Mouse (Mus musculus): ENCODE measurements around the gene Mosmo. TPM values are rescaled to one million over a fixed set of nuclear protein-coding genes. Genes with fewer than 3 reads are reported as not detected.
A peak's percentile ranks its signal among the peaks of the same experiment; 100 is the strongest.

The Mosmo gene
- total RNA-seq, 2 experiments from 2014 or later, result 19.5 to 23.0 TPM

DNA sequence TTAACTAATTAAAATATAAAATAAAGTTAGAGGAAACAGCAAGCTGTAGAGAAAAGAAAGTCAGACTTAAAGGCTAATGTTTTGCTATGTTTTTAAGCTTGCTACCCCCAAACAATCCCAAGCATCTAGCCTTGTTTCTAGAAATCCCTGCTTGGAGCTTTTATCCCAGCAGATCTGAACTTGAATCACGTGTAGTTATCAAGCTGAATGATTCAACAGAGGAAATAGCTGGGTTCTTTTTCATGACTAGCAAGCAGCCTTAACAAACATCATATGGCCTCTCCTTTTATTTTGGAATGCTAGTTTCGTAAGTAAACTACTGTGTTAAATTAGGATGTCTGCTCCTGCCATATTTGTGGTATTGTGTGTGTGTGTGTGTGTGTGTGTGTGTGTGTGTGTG lies 39.8 kb downstream of the Mosmo start:
- DNase-seq, result no peak
- H3K27ac ChIP-seq, result no peak overlapping the region
- no peak for TF ChIP-seq CTCF (IDR thresholded peaks at IDR 0.05)
- intact Hi-C loops (cut with DNase I), result no loop called here
- no peak overlapping the region for H3K4me3 ChIP-seq

DNA sequence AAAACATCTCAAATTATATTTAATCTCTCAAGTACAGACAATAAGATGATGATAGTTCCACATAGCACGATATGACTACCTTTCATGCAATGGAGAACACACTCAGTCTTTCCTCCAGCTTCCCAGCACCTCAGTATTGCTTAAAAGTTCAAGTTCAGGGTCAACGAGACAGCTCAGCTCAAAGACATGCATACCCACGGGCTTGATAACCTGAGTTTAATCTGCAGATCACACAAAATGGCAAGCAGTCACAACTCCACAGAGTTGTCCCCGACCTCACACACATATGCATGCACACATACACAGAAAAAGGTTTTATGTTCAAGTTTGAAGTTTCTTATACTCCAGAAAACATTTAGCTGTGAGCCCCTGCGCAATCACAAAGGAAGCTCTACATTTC lies 43.6 kb downstream of the Mosmo start:
- Histone ChIP-seq H3K27ac (peak overlapping the region; percentile 64; the same call in 1 of the 2 replicates), H3K4me3 (no peak overlapping the region)
- no peak for TF ChIP-seq CTCF (IDR thresholded peaks at IDR 0.05)
- DNase-seq, result no peak
- intact Hi-C loops (cut with DNase I), result no loop called here

DNA sequence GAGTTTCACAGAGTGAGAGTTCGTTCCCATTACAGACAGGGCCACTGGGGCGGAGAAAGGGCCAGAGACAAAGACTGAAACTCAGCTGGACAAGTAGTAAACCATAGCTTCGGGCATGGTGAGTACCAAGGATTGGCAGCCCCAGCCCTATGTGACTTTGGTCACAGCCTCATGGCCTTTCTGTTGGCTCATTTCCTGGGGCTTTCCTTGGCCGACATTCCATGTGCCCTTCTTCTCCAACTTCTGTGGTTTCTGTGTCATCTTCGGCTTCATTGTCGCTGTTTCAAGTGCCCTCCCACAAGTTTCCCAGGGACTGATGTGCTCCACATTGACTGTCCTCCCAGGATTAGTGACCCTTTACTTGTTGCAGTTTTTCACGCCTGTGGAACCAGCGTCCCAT lies 44.0 kb downstream of the Mosmo start:
- intact Hi-C loops (cut with DNase I), result no loop called here
- TF ChIP-seq CTCF (IDR thresholded peaks at IDR 0.05), result no peak
- Histone ChIP-seq H3K27ac (peak overlapping the region; percentile 64), H3K4me3 (peak overlapping the region; percentile 15)
- DNase-seq, result peak; percentile 50

DNA sequence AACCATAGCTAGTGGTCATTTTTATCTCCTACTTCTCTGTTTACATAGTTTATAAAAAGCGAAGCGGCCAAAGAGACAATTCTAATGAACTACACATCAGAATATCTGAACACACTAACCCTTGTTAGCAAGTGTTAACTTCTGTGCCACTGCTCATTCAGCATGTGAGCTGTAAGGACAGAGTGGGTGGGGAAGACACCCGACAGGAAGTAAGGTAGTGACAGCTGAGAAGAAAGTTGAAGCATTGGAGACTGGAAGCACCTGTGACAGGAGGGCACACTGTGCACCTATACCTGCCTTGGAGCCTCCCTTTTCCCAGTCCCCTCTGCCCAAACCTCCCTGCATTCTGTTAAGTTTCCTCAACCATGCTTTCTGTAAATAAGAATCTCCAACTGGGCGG lies 44.6 kb downstream of the Mosmo start:
- no peak for DNase-seq
- intact Hi-C loops (cut with DNase I), result no loop called here
- TF ChIP-seq CTCF (IDR thresholded peaks at IDR 0.05), result no peak
- no peak overlapping the region for H3K4me3 ChIP-seq
- H3K27ac ChIP-seq, result peak overlapping the region; percentile 64

DNA sequence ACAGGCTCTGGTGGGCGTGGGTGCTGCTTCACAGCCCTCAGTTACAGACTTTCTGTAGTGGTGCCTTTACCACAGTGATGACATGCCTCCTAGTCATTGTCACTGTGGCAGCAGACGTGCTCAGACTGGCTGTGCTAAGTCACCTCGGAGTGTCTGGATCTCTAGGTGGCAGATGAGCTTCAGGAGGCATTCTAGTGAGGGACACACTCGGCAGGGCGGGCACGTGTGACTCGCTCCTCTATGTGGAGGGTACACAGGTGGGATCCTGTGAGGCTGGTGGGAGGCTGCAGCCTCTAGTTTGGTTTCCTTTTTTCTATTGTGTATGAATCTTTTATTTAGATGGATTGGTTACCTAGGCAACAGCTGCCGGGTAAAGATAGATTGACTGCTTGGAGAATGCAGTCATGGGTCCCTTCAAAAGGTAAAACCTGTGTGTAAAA lies 45.4 kb downstream of the Mosmo start:
- Histone ChIP-seq H3K27ac (no peak overlapping the region), H3K4me3 (no peak overlapping the region)
- intact Hi-C loops (cut with DNase I), result no loop called here
- no peak for TF ChIP-seq CTCF (IDR thresholded peaks at IDR 0.05)
- no peak for DNase-seq

DNA sequence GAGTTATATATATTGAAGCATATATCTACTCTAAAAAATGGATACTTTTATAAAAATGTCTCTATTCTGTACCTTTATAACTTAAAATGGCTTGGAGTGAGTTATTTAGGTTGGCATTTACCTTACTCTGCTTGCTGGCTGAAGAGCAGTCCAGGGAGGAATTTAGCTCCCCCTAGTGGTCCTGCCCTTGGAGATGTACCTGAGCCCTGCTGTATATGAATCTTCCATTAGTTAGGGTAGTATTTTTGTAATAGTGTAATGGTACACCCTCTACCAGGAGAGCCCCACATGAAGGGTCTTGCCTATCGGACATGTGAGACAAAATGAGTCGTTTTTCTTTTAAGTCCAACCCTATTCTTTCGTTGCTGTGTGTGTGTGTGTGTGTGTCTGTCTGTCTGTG lies 50.2 kb downstream of the Mosmo start:
- Histone ChIP-seq H3K4me3 (no peak overlapping the region), H3K27ac (no peak overlapping the region)
- intact Hi-C loops (cut with DNase I), result loop anchor here (2.0 kb wide), 1 partner anchor 51 kb away; the partner anchor contains the start of gene Mosmo
- TF ChIP-seq CTCF (IDR thresholded peaks at IDR 0.05), result peak; percentile 87
- no peak for DNase-seq

DNA sequence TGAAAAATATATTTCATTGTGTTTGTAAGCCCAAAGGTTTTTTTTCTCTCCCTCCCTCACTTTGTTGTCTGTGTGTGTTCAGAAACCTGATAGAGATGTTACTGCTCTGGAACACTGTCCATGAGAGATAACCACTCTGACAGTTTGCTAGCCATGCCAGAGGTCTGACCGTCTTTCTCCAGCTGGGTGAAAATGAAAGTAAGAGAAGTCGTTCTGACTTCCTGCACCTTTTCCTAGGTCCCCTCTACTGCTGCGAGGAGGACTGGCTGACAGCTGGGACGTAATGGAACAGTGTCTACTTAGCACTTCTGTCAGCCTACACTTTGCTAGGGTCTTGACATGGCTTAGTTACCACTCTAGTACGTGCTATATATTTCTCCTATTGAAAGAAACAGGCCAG lies 52.2 kb downstream of the Mosmo start:
- peak overlapping the region; percentile 60 for H3K4me3 ChIP-seq
- DNase-seq, result no peak
- peak overlapping the region; percentile 76 for H3K27ac ChIP-seq
- no peak for TF ChIP-seq CTCF (IDR thresholded peaks at IDR 0.05)
- intact Hi-C loops (cut with DNase I), result no loop called here

DNA sequence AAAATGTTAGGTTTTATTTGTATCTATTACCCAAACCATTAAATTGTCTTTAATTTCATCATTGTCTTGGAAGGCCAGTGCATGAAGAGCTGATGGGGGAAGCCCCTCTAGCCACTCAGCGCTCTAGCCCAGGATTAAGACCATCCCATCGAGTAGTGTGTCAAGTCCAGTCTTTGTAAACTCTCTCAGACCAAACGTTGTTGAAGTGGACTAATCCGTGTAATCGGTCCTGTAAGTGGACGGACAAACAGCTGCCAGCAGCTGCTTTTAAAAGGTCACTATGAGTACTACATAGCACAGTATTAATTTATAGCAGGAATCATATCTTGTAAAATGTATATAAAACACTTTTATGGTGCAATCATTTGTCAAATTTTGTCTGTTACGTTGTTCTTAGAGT lies 55.5 kb downstream of the Mosmo start:
- TF ChIP-seq CTCF (IDR thresholded peaks at IDR 0.05), result no peak
- no peak overlapping the region for H3K27ac ChIP-seq
- intact Hi-C loops (cut with DNase I), result no loop called here

DNA sequence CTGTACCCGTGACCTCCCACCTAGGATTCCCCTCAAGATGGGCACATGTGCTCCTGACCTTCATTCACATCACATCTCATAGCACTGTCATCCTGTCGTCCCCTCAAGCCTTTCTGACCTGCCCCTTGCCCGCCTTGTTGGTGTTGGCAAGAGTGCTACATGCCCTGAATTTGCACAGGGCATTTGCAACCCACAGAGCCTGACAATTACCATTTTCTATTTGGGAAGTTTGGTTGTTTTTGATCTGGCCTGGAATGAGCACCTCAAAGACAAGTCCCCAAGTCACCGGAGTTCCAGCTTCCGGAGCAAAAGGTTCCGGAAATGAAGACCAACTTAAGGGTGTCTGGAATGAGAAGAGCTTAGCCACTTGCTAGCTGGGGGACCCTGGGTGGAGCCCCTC lies 61.6 kb downstream of the Mosmo start, which contains the start of gene Vwa3a:
Vwa3a (plus strand) TSS at position 301 of the 400 bp plus-strand sequence.
- intact Hi-C loops (cut with DNase I), result no loop called here
- TF ChIP-seq CTCF (IDR thresholded peaks at IDR 0.05), result no peak
- no peak for DNase-seq
- H3K4me3 ChIP-seq, result peak within 1 kb of the TSS; percentile 45
- peak within 1 kb of the TSS; percentile 68 for H3K27ac ChIP-seq

More for the DNA sequence above, 55.5 kb downstream of the Mosmo start:
- no peak overlapping the region for H3K4me3 ChIP-seq
- no peak for DNase-seq

DNA sequence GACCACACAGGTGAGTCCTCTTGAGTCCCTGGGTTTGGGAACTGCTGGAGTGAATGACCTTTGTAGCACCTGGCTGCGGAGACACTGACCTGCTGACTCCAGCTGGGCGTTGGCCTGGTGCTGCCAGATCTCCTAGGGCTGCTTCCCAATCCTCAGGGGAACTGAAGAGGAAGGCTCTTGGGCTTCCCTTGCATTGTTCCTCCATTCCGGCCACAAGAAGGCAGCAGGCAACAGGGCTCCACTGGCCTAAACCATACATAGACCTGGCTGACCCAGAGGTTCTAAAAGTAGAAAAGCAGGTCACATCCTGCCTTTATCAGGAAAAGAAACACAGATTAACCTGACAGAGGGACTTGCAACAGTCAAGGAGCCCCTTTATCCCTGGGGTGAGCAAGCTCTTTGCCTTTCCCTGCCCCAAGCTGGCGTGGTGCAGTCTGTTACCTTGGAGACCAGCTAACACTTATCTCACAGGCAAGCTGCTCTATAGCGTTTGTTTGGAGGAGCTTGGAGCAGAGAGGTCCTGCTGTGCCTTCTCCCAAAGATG lies 62.2 kb downstream of the Mosmo start:
- no peak for DNase-seq
- Histone ChIP-seq H3K4me3 (peak overlapping the region; percentile 45), H3K27ac (peak overlapping the region; percentile 68)
- TF ChIP-seq CTCF (IDR thresholded peaks at IDR 0.05), result peak; percentile 17; the same call in 1 of the 2 replicates
- intact Hi-C loops (cut with DNase I), result no loop called here

DNA sequence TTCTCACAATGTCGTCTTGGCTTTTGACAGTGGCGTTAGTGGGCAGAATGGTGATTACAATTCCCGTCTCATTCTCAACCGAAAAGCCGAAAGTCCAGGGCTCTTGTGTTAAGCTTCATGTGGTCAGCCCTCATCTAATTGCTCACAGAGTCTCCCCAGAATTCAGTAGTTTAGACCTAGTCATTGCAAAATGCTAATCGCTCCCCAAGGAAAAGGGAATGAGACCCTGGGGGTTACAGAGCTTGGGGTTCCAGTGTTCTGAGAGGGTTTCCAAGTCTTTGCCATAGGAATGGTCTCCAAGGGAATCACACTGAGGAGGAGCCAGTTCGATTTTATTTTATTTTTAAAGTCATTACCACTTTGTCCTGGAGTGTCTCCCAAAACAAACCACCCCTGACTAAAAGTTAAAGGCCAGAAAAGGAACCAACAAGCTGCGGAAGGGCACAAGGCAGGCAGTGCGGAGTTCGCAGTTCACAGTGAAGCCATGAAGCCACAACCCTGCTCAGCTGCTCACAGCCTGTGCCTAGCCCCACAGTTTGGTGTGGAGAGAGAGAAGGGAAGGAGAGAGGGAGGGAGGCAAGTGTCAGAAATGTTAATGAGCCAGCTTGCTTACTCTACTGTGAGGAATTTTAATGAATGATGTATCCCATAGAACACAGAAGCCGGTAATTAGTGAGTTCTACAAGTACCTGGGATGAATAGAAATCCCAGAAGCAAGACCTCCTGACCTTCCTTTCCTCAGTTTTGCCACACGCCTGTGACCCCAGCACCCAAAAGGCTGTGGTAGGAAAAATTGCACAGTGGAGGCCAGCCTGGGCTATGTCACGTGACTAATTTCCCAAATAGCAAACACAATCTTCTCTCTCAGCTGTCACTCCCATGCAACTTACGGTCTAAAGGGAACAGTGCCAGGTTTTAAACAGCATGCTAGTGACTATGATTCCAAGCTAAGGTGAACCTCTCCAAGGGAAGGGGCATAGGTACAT lies 66.2 kb downstream of the Mosmo start:
- no peak for DNase-seq

DNA sequence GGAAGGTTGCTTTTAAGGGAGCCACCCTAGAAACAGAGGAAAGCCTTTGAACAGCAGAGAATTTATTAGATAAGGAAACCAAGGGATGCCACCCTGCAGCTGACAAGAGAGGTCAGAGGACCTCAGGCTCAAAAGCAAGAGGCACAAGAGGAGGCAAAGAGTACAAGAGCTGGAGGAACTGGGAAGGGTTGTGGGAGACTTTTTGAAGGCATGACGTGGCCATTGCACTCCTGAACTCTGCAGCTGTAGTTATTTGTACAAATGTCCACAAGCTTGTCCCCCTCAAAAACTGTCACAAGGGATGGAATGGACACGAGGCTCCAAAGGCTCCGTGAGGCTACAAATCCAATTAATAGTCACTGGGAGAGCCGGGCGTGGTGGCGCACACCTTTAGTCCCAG lies 67.2 kb downstream of the Mosmo start:
- H3K27ac ChIP-seq, result peak overlapping the region; percentile 31

More for the DNA sequence above, 66.2 kb downstream of the Mosmo start:
- Histone ChIP-seq H3K27ac (peak overlapping the region; percentile 24), H3K4me3 (no peak overlapping the region)
- TF ChIP-seq CTCF (IDR thresholded peaks at IDR 0.05), result no peak
- intact Hi-C loops (cut with DNase I), result no loop called here

DNA sequence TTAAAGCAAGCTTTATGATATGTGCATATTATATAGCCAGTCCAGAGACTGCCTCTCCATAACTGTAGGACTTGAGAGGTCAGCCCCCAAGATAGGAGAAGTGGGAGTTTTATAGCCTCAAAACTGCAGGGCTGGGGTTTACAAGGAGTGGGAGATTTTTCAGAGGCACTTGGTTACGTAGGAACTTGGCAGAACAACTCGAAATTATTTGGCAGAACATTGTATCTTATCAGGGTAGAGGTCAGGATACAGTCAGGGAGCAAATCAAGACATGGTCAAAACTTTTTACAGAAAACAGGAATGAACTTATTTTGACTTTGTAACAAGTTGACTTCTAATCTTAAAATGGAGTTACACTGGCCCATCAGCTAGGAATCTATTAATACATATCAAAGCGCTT lies 68.6 kb downstream of the Mosmo start:
- H3K4me3 ChIP-seq, result no peak overlapping the region
- intact Hi-C loops (cut with DNase I), result no loop called here
- no peak for TF ChIP-seq CTCF (IDR thresholded peaks at IDR 0.05)
- peak overlapping the region; percentile 46; the same call in 1 of the 2 replicates for H3K27ac ChIP-seq
- no peak for DNase-seq

More for the DNA sequence above, 67.2 kb downstream of the Mosmo start:
- no peak overlapping the region for H3K4me3 ChIP-seq
- intact Hi-C loops (cut with DNase I), result no loop called here
- no peak for DNase-seq
- TF ChIP-seq CTCF (IDR thresholded peaks at IDR 0.05), result no peak

Measured in gastrocnemius, adult 2 months (tissue).